Mouse (Mus musculus) embryonic facial prominence, embryonic 12.5 days (tissue): ENCODE measurements around the gene Dnmt3l. TPM values are rescaled to one million over a fixed set of nuclear protein-coding genes. Genes with fewer than 3 reads are reported as not detected.
A peak's percentile ranks its signal among the peaks of the same experiment; 100 is the strongest.

ENCODE experiments used
- ATAC-seq: fragments of 200-750 bp; cut with Nextera tagmentation; 2 replicates; pipeline ENCODE4 v1.8.0; 2017; ENCODE audit not compliant: insufficient number of reproducible peaks, insufficient read depth, low FRiP score, low TSS enrichment
- H3K27ac ChIP-seq: fragments of 300-500 bp; sonication (generic); 2 replicates; pipeline ENCODE4 v1.5.1; 2016; ENCODE audit warnings: mild to moderate bottlenecking
- H3K27me3 ChIP-seq: fragments of 300-500 bp; sonication (generic); 2 replicates; pipeline ENCODE4 v1.6.1; 2016; ENCODE audit warnings: mild to moderate bottlenecking, moderate library complexity
- H3K36me3 ChIP-seq: fragments of 300-500 bp; sonication (generic); 2 replicates; pipeline ENCODE4 v1.6.1; 2016; ENCODE audit warnings: mild to moderate bottlenecking
- H3K4me1 ChIP-seq: fragments of 300-500 bp; sonication (generic); 2 replicates; pipeline ENCODE4 v1.6.1; 2016
- H3K4me2 ChIP-seq: fragments of 300-500 bp; sonication (generic); replicated peaks from 2 replicates; pipeline ENCODE4 v1.6.1; 2016; ENCODE audit warnings: mild to moderate bottlenecking, moderate library complexity
- H3K4me3 ChIP-seq: fragments of 300-500 bp; sonication (generic); 2 replicates; pipeline ENCODE4 v1.5.1; 2016; ENCODE audit warnings: mild to moderate bottlenecking
- H3K9ac ChIP-seq: fragments of 300-500 bp; sonication (generic); 2 replicates; pipeline ENCODE4 v1.6.1; 2016; ENCODE audit warnings: mild to moderate bottlenecking, moderate library complexity
- H3K9me3 ChIP-seq: fragments of 300-500 bp; sonication (generic); 2 replicates; pipeline ENCODE4 v1.6.1; 2016; ENCODE audit warnings: mild to moderate bottlenecking, moderate library complexity
- WGBS: fragments of 180-500 bp; shearing (Covaris S2); methylation state at CpG from one replicate; pipeline ENCODE4 v1.1.7; 2016; 5-methylcytosine and 5-hydroxymethylcytosine counted together
- polyA plus RNA-seq: library from polyadenylated mRNA; unstranded; fragments of >200 nt; fragmentation: Nextera tagmentation; extraction: Ambion mirVana; gene quantifications from 2 replicates; pipeline ENCODE4 v1.2.1, GENCODE M21; 2016

Gene Dnmt3l
- polyA plus RNA-seq, 1 experiment from 2014 or later = 0.19 TPM

DNA sequence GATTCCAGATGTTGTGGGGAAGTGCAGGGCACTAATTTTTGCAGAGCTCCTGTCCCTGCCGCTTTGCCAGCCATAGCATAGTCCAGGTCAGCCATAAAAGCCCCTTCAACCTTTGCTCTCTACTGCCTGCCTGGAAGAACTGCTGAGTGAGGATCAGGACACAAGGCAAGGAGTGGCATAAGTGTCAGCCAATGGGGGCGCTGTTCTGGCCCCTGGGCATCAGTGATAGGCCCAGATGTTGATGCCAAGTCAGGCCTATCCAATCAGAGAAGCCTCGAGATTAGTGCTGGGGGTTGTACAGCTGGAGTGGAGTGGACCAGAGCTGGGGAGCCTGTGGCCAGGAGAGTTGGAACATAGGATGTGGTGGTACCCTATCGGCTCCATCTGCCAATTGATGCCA is 25.5 kb downstream of the Dnmt3l start:
- H3K4me3 ChIP-seq = no peak overlapping the region
- no peak for ATAC-seq
- 34% methylated on average over 4 of the region's 4 CpGs for WGBS
- no peaks in the 10 kb centered on the region for H3K36me3 ChIP-seq
- H3K27ac ChIP-seq = no peak overlapping the region
- H3K4me1 ChIP-seq = 0 out of 2 replicates have a peak, but pooled peaks cover 5% of the 10 kb centered on the region
- H3K9ac ChIP-seq = no peak overlapping the region
- no peaks in the 10 kb centered on the region for H3K9me3 ChIP-seq
- peaks cover 17% of the 10 kb centered on the region for H3K27me3 ChIP-seq
- no peak overlapping the region for H3K4me2 ChIP-seq

DNA sequence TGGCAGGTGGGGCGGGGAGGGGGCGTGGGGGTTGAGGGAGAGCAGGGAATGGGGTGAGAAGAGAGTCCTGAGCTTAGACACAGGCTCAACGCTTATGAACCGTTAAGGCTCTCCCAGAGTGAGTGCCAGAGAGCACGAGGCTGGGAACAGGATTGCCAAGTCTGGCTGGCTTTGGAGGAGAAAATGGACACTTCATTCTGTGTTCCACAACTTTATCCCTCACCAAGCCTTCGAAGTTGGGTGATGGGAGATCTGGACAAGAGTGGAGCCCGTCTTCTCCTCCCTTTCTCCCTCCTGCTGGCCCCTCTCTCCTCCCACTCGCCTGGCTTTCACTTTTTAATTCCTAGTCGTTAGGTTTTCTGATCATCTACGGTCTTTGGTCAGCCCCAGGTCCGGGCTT is 26.8 kb downstream of the Dnmt3l start:
- H3K9me3 ChIP-seq = no peaks in the 10 kb centered on the region
- ATAC-seq = no peak
- WGBS = 25% methylated on average over 11 of the region's 11 CpGs
- H3K9ac ChIP-seq = peak overlapping the region; percentile 64; the same call in 1 of the 2 replicates
- peak overlapping the region; percentile 61 for H3K4me3 ChIP-seq
- no peaks in the 10 kb centered on the region for H3K36me3 ChIP-seq
- H3K4me2 ChIP-seq = peak overlapping the region; percentile 95
- H3K4me1 ChIP-seq = 0 out of 2 replicates have a peak, but pooled peaks cover 5% of the 10 kb centered on the region
- peaks cover 17% of the 10 kb centered on the region for H3K27me3 ChIP-seq
- H3K27ac ChIP-seq = no peak overlapping the region

DNA sequence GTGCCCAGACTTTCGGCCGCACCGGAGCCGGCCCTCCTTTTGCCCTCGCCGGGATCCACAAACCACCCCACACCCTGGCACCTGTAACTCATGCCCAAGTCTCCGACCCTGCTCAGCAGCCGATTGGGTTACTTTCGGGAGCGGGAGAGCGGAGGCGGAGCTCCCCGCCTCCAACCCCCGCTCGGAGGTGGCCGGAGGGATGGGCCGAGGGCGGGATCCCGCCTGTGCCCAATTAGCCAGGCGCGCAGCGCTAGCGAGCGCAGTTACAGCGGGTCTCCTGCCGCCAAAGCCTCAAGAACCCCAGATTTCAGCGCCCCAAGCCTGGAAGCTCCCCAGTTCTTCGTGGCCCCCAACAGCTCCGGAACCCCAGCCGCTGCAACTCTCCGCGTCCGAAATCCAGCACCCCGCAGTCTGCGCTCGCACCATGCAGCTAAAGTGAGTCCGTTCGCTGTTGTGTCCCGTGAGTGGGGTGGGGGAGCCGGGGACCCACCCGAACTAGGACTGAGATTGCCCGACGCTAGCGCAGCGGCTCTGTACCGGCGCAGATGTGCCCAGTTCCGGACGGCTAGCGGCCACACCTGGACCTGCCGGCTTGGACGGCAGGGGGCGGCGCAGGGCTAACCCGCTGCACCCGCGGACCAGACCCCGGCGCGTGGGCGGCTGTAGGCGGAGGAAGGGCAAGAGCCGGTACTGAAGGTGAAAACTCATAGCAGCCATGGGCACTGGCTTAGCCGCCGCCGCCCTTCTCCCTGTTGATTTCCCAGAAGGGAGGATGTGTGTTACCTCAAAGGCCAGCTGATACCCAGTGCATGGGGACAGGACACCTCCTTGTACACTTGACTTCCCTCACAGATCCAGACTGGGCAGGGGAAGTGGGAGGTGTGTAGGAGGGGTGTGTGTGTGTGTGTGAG is 27.6 kb downstream of the Dnmt3l start, which contains the start of gene Icosl:
Gene Icosl (plus strand): TSS at position 202 of the 911 bp plus-strand sequence.
- Histone ChIP-seq H3K27me3 (peaks cover 17% of the 10 kb centered on the region), H3K4me3 (peak within 1 kb of the TSS; percentile 61), H3K9ac (peak within 1 kb of the TSS; percentile 64), H3K4me2 (peak within 1 kb of the TSS; percentile 95), H3K4me1 (0 out of 2 replicates have a peak, but pooled peaks cover 5% of the 10 kb centered on the region), H3K27ac (0 out of 2 replicates have a peak within 1 kb of the TSS, but pooled peaks have one; percentile 11), H3K36me3 (no peaks in the 10 kb centered on the region), H3K9me3 (no peaks in the 10 kb centered on the region)
- peak; percentile 89 for ATAC-seq
- WGBS = under 1% methylated on average over 66 of the region's 66 CpGs

DNA sequence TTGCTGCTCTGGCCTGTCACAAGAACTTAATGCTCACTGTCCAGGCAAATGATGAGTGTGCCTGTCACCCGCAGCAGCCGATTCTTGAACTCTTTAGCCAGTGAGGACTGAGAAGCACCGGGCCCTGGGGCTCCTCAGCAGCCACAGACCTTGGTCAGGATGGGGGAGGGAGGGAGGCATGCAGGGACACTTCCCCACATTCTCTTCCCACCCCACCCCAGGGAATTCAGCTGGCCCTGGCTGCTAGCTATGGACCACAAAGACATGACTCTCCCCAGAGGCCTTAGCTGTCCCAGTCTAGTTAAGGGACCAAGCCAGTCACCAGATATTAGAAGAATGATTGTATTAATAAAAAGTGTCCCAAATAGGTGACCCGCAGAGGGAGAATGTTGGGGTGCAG is 32.4 kb downstream of the Dnmt3l start:
- Histone ChIP-seq H3K4me1 (0 out of 2 replicates have a peak, but pooled peaks cover 5% of the 10 kb centered on the region), H3K36me3 (no peaks in the 10 kb centered on the region), H3K4me3 (no peak overlapping the region), H3K4me2 (no peak overlapping the region), H3K9me3 (no peaks in the 10 kb centered on the region), H3K27ac (no peak overlapping the region), H3K9ac (no peak overlapping the region), H3K27me3 (peaks cover 13% of the 10 kb centered on the region; the same call in 1 of the 2 replicates)
- 75% methylated on average over 4 of the region's 4 CpGs for WGBS
- no peak for ATAC-seq

DNA sequence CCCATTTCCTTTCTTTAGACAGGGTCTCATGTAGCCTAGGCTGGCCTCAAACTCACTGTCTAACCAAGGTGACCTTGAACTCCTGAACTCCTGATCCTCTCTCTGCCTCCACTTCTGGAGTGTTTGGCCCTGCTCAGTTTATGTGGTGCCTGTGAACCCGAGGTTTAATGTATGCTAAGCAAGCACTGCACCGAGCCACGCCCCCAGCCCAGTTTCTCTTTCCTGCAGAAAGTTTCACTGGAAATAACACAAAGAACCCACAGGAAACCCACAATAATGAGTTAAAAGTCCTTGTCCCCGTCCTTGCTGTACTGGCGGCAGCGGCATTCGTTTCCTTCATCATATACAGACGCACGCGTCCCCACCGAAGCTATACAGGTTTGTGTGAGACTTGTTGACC is 33.2 kb downstream of the Dnmt3l start:
- Histone ChIP-seq H3K27ac (no peak overlapping the region), H3K9ac (no peak overlapping the region), H3K4me1 (0 out of 2 replicates have a peak, but pooled peaks cover 1% of the 10 kb centered on the region), H3K36me3 (no peaks in the 10 kb centered on the region), H3K4me2 (no peak overlapping the region), H3K4me3 (no peak overlapping the region), H3K27me3 (peaks cover 10% of the 10 kb centered on the region; the same call in 1 of the 2 replicates), H3K9me3 (no peaks in the 10 kb centered on the region)
- 85% methylated on average over 11 of the region's 11 CpGs for WGBS
- no peak for ATAC-seq

DNA sequence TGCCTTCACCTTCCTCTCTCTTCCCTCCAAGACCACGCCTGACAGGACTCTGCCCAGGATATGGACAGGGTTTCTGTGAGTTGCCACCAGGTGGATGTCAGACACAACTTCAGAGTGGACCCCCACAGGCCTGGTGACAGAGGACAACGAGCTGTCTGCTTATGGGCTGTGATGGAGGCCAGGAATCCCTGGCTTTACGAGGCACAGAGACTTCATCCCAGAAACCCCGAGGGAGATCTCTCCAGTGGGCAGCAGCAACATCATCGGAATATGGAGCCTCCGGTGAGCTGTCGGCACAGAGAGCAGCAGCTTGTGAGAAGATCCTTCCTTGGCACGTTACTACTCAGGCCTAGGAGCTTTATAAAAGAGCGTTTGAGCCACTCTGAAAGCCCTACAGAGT is 36.1 kb downstream of the Dnmt3l start:
- H3K9ac ChIP-seq = no peak overlapping the region
- no peaks in the 10 kb centered on the region for H3K36me3 ChIP-seq
- no peak overlapping the region for H3K4me2 ChIP-seq
- 73% methylated on average over 9 of the region's 9 CpGs for WGBS
- no peak for ATAC-seq
- H3K27ac ChIP-seq = no peak overlapping the region
- H3K27me3 ChIP-seq = no peaks in the 10 kb centered on the region
- H3K9me3 ChIP-seq = no peaks in the 10 kb centered on the region
- H3K4me3 ChIP-seq = no peak overlapping the region
- no peaks in the 10 kb centered on the region for H3K4me1 ChIP-seq

DNA sequence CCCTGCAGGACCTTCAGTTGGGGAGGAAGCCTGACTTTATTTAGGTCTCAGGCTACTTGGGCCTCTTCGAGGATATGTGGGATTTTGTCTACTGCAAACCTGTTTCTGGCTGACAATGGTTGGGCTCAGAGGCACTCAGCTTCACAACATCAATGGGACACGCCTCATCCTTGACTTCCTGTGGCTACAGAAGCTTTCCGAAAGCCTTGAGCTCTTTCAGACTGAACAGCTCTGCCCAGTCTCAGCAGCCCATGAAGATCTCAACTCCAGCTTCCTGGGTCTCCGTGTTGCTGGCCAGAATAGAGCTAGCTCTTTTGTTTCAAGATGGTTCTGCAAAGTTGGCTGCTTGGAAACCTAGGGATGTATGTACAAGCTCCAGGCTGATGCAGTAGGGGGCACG is 36.5 kb downstream of the Dnmt3l start:
- WGBS = 84% methylated on average over 5 of the region's 5 CpGs

DNA sequence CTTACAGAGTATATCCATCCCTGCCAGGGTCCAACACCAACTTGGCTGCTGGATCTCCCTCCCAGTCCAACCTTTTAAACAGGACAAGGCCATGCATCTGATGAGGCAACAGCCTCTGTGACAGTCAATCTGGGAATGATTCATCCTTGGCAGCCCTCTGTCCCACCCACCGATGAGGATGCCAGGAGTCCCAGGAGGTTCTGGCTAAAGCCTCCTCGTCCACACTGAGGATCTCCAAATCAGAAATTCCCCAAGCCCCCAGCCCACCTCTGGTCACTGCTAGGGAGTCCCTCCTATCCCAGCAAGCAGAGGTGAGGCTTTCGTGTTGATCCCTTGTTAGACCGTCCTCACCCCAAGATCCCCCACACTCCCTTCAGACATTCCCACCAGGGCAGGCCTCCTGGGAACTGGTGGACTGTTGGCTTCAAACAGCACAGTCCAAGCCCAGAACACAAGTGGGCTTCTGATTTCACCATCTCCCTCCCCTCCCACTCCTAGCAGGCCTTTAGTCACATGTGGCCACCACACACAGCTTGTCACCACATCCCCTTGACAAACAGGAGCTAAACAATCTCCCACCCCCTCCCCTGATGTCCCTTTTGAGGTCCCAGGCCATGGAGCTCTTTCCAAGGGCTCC is 38.3 kb downstream of the Dnmt3l start:
- WGBS = 78% methylated on average over 4 of the region's 4 CpGs
- Histone ChIP-seq H3K4me1 (no peaks in the 10 kb centered on the region), H3K4me3 (no peak overlapping the region), H3K4me2 (no peak overlapping the region), H3K9ac (no peak overlapping the region), H3K27me3 (no peaks in the 10 kb centered on the region), H3K36me3 (no peaks in the 10 kb centered on the region), H3K27ac (no peak overlapping the region), H3K9me3 (no peaks in the 10 kb centered on the region)
- ATAC-seq = peak; percentile 15; the same call in 1 of the 2 replicates

More for the DNA sequence above, 36.5 kb downstream of the Dnmt3l start:
- H3K4me3 ChIP-seq = no peak overlapping the region
- H3K27me3 ChIP-seq = no peaks in the 10 kb centered on the region
- H3K9ac ChIP-seq = no peak overlapping the region
- H3K36me3 ChIP-seq = no peaks in the 10 kb centered on the region
- no peaks in the 10 kb centered on the region for H3K9me3 ChIP-seq
- H3K4me1 ChIP-seq = no peaks in the 10 kb centered on the region
- no peak overlapping the region for H3K4me2 ChIP-seq
- no peak for ATAC-seq
- no peak overlapping the region for H3K27ac ChIP-seq

DNA sequence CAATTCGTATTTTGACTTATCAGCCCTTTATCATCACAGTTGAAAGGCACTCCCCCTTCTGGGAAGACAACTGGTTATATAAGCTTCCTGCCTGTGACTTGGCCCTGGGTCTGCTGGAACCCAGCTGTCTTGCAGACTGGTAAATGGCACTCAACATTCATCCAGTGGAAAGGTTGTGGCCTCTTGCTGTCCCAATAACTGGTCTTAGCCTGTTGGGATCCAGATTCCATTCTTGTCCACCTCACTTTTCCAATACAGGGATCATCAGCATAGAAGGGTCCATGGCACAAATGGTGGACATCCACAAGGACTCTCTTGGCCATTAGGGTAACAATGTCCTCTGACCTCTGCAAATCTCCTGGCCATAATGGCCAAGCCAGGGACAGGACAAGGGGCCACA is 42.3 kb downstream of the Dnmt3l start:
- Histone ChIP-seq H3K4me3 (no peak overlapping the region), H3K9me3 (no peaks in the 10 kb centered on the region), H3K27ac (no peak overlapping the region), H3K27me3 (no peaks in the 10 kb centered on the region), H3K4me2 (no peak overlapping the region), H3K36me3 (no peaks in the 10 kb centered on the region), H3K9ac (no peak overlapping the region), H3K4me1 (no peaks in the 10 kb centered on the region)
- ATAC-seq = no peak
- 60% methylated on average over 1 of the region's 1 CpGs for WGBS

DNA sequence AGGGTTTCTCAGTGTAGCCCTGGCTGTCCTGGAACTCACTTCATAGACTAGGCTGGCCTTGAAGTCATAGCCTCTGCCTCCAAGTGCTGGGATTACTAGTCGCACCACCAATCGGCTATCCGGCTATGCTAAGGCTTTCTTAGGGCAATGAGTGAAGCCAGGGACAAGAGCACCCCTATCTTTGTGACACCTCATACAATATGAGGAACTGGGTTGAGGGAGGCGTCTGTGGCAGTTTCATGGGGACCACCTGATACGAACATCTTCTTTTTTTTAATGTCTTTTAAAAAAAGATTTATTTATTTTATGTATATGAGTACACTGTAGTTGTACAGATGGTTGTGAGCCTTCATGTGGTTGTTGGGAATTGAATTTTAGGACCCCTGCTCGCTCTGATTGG is 44.0 kb downstream of the Dnmt3l start:
- WGBS = 91% methylated on average over 6 of the region's 6 CpGs
- Histone ChIP-seq H3K4me2 (no peak overlapping the region), H3K27ac (no peak overlapping the region), H3K9ac (no peak overlapping the region), H3K4me3 (no peak overlapping the region), H3K27me3 (no peaks in the 10 kb centered on the region), H3K36me3 (no peaks in the 10 kb centered on the region), H3K9me3 (no peaks in the 10 kb centered on the region), H3K4me1 (0 out of 2 replicates have a peak, but pooled peaks cover 2% of the 10 kb centered on the region)
- ATAC-seq = no peak

DNA sequence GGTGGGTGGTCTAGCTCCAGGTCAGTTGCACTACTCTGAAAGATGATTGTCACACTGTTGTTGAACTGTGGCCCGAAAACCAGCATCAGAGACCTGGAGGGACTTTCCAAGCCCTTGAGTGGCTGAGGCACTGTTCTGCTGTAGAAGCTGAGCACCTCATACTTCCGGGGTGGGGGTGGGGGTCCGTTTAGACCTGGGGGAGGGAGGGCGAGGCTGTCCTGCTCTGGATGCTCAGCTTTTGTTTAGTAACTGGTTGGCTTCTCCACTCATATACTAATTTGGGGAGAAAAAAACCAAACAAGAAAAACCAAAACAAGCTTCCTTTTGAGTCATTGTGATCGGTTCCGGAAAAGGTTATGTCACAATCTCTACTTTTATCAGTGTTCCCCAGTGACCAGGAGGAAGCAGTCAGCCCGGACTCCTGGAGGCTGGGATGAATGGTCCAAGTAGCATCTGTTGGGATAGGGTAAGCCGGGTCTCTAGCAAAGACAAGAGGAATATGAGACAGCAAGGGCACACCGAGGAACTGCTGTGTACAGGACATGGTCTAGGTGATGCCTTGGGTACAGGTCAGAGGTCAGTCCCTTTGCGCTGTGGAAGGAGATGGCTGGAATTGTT is 44.8 kb downstream of the Dnmt3l start:
- Histone ChIP-seq H3K4me2 (no peak overlapping the region), H3K4me1 (0 out of 2 replicates have a peak, but pooled peaks cover 2% of the 10 kb centered on the region), H3K9me3 (no peaks in the 10 kb centered on the region), H3K27ac (no peak overlapping the region), H3K9ac (no peak overlapping the region), H3K27me3 (no peaks in the 10 kb centered on the region), H3K4me3 (no peak overlapping the region), H3K36me3 (no peaks in the 10 kb centered on the region)
- WGBS = 81% methylated on average over 10 of the region's 10 CpGs
- 0 out of 2 replicates have a peak, but pooled peaks have one; percentile 15 for ATAC-seq
